Mouse (Mus musculus) midbrain, embryonic 16.5 days (tissue): ENCODE results near the gene Far1. TPM values are rescaled to one million over a fixed set of nuclear protein-coding genes. Genes with fewer than 3 reads are reported as not detected.

Experiments
- ATAC-seq: fragments of 200-750 bp; cut with Nextera tagmentation; 2 replicates; pipeline ENCODE4 v1.8.0; 2017; ENCODE audit warnings: moderate TSS enrichment
- H3K27ac ChIP-seq: fragments of 300-500 bp; sonication (generic); 2 replicates; pipeline ENCODE4 v1.5.1; 2014; ENCODE audit warnings: mild to moderate bottlenecking, low read length, mixed read lengths
- H3K27me3 ChIP-seq: fragments of 300-500 bp; sonication (generic); 2 replicates; pipeline ENCODE4 v1.6.1; 2014; ENCODE audit warnings: low read depth, low read length, mixed read lengths; ENCODE audit not compliant: control insufficient read depth, insufficient read depth
- H3K36me3 ChIP-seq: fragments of 300-500 bp; sonication (generic); 2 replicates; pipeline ENCODE4 v1.6.1; 2014; ENCODE audit warnings: mild to moderate bottlenecking, low read length, moderate library complexity, mixed read lengths; ENCODE audit not compliant: control insufficient read depth, insufficient read depth
- H3K4me1 ChIP-seq: fragments of 300-500 bp; sonication (generic); 2 replicates; pipeline ENCODE4 v1.6.1; 2014; ENCODE audit warnings: mild to moderate bottlenecking, low read length, mixed read lengths; ENCODE audit not compliant: control insufficient read depth, insufficient read depth
- H3K4me2 ChIP-seq: fragments of 300-500 bp; sonication (generic); 2 replicates; pipeline ENCODE4 v1.6.1; 2014; ENCODE audit warnings: mild to moderate bottlenecking, low read length, mixed read lengths
- H3K4me3 ChIP-seq: fragments of 300-500 bp; sonication (generic); 2 replicates; pipeline ENCODE4 v1.5.1; 2014; ENCODE audit warnings: low read depth, mild to moderate bottlenecking, low read length, moderate library complexity, mixed read lengths
- H3K9ac ChIP-seq: fragments of 300-500 bp; sonication (generic); 2 replicates; pipeline ENCODE4 v1.6.1; 2014; ENCODE audit warnings: low read depth, low read length, mixed read lengths
- H3K9me3 ChIP-seq: fragments of 300-500 bp; sonication (generic); replicated peaks from 2 replicates; pipeline ENCODE4 v1.6.1; 2014; ENCODE audit warnings: mild to moderate bottlenecking, low read length, mixed read lengths; ENCODE audit not compliant: control insufficient read depth, poor library complexity, severe bottlenecking
- WGBS: fragments of 180-500 bp; shearing (Covaris S2); extraction: QIAGEN DNeasy Blood & Tissue Kit; methylation state at CpG from one replicate; pipeline ENCODE4 v1.1.7; 2014; 5-methylcytosine and 5-hydroxymethylcytosine counted together
- polyA plus RNA-seq: library from polyadenylated mRNA; unstranded; fragments of >200 nt; fragmentation: Nextera tagmentation; extraction: Ambion mirVana; gene quantifications from 2 replicates; pipeline ENCODE4 v1.2.1, GENCODE M21; 2015

Gene Far1
- polyA plus RNA-seq, 1 experiment from 2014 or later, result 64.6 TPM

- Histone ChIP-seq H3K27me3 (no peaks in the 10 kb centered on the region), H3K4me1 (no peaks in the 10 kb centered on the region), H3K9me3 (no peaks in the 10 kb centered on the region), H3K4me2 (no peak overlapping the region), H3K4me3 (no peak overlapping the region), H3K9ac (no peak overlapping the region), H3K36me3 (no peaks in the 10 kb centered on the region), H3K27ac (no peak overlapping the region)
- no peak for ATAC-seq
- WGBS, result 83% methylated on average over 4 of the region's 4 CpGs
Observed at GRCm38 (mm10) chr7:113505516-113506045, 8.1 kb upstream of the Far1 start.

GRCm38 (mm10) chr7:113507846-113508245, 5.8 kb upstream of the Far1 start:
- ATAC-seq, result no peak
- Histone ChIP-seq H3K36me3 (no peaks in the 10 kb centered on the region), H3K9me3 (no peaks in the 10 kb centered on the region), H3K9ac (no peak overlapping the region), H3K4me3 (no peak overlapping the region), H3K27me3 (no peaks in the 10 kb centered on the region), H3K27ac (no peak overlapping the region), H3K4me2 (no peak overlapping the region), H3K4me1 (peaks cover 4% of the 10 kb centered on the region; the same call in 1 of the 2 replicates)
- 50% methylated on average over 3 of the region's 3 CpGs for WGBS

GRCm38 (mm10) chr7:113511396-113511795, 2.2 kb upstream of the Far1 start:
- ATAC-seq, result no peak
- 87% methylated on average over 3 of the region's 3 CpGs for WGBS

GRCm38 (mm10) chr7:113512527-113513285, 928 bp upstream of the Far1 start:
- H3K27ac ChIP-seq, result peak overlapping the region; percentile 79
- 19% methylated on average over 20 of the region's 20 CpGs for WGBS
- no peaks in the 10 kb centered on the region for H3K9me3 ChIP-seq
- H3K9ac ChIP-seq, result peak overlapping the region; percentile 81
- no peaks in the 10 kb centered on the region for H3K36me3 ChIP-seq
- H3K4me2 ChIP-seq, result peak overlapping the region; percentile 98
- peaks cover 23% of the 10 kb centered on the region for H3K4me1 ChIP-seq
- ATAC-seq, result no peak
- H3K4me3 ChIP-seq, result peak overlapping the region; percentile 64
- H3K27me3 ChIP-seq, result no peaks in the 10 kb centered on the region

More at GRCm38 (mm10) chr7:113511396-113511795, 2.2 kb upstream of the Far1 start:
- Histone ChIP-seq H3K9me3 (no peaks in the 10 kb centered on the region), H3K27ac (no peak overlapping the region), H3K36me3 (no peaks in the 10 kb centered on the region), H3K27me3 (no peaks in the 10 kb centered on the region), H3K4me2 (no peak overlapping the region), H3K9ac (no peak overlapping the region), H3K4me1 (peaks cover 23% of the 10 kb centered on the region), H3K4me3 (no peak overlapping the region)

GRCm38 (mm10) chr7:113513963-113514649, 472 bp downstream of the Far1 start:
- peaks cover 23% of the 10 kb centered on the region for H3K4me1 ChIP-seq
- peak overlapping the region; percentile 84 for H3K9ac ChIP-seq
- ATAC-seq, result peak; percentile 22
- no peaks in the 10 kb centered on the region for H3K27me3 ChIP-seq
- H3K9me3 ChIP-seq, result no peaks in the 10 kb centered on the region
- peak overlapping the region; percentile 78 for H3K4me2 ChIP-seq
- WGBS, result under 1% methylated on average over 45 of the region's 45 CpGs
- no peaks in the 10 kb centered on the region for H3K36me3 ChIP-seq
- H3K27ac ChIP-seq, result peak overlapping the region; percentile 79
- peak overlapping the region; percentile 64 for H3K4me3 ChIP-seq

- Histone ChIP-seq H3K4me3 (no peak overlapping the region), H3K4me1 (peaks cover 23% of the 10 kb centered on the region), H3K36me3 (no peaks in the 10 kb centered on the region), H3K9me3 (no peaks in the 10 kb centered on the region), H3K27ac (no peak overlapping the region), H3K27me3 (no peaks in the 10 kb centered on the region), H3K9ac (no peak overlapping the region), H3K4me2 (no peak overlapping the region; the same call in 1 of the 2 replicates)
- 83% methylated on average over 4 of the region's 4 CpGs for WGBS
- ATAC-seq, result no peak
Observed at GRCm38 (mm10) chr7:113515831-113516230, 2.2 kb downstream of the Far1 start.

- peaks cover 19% of the 10 kb centered on the region for H3K4me1 ChIP-seq
- 76% methylated on average over 3 of the region's 3 CpGs for WGBS
Observed at GRCm38 (mm10) chr7:113518419-113518818, 4.8 kb downstream of the Far1 start.

GRCm38 (mm10) chr7:113518961-113519360, 5.3 kb downstream of the Far1 start:
- Histone ChIP-seq H3K36me3 (no peaks in the 10 kb centered on the region), H3K9ac (no peak overlapping the region), H3K4me2 (no peak overlapping the region), H3K27me3 (no peaks in the 10 kb centered on the region), H3K9me3 (no peaks in the 10 kb centered on the region), H3K4me3 (no peak overlapping the region), H3K4me1 (peaks cover 19% of the 10 kb centered on the region), H3K27ac (no peak overlapping the region)
- no peak for ATAC-seq
- WGBS, result 92% methylated on average over 2 of the region's 2 CpGs

More at GRCm38 (mm10) chr7:113518419-113518818, 4.8 kb downstream of the Far1 start:
- ATAC-seq, result no peak
- H3K36me3 ChIP-seq, result no peaks in the 10 kb centered on the region
- no peak overlapping the region for H3K4me3 ChIP-seq
- no peak overlapping the region for H3K27ac ChIP-seq
- H3K9ac ChIP-seq, result no peak overlapping the region
- no peaks in the 10 kb centered on the region for H3K27me3 ChIP-seq
- H3K4me2 ChIP-seq, result no peak overlapping the region
- no peaks in the 10 kb centered on the region for H3K9me3 ChIP-seq

GRCm38 (mm10) chr7:113543158-113543557, 29.5 kb downstream of the Far1 start:
- Histone ChIP-seq H3K27me3 (no peaks in the 10 kb centered on the region), H3K9ac (no peak overlapping the region), H3K4me3 (no peak overlapping the region), H3K27ac (no peak overlapping the region), H3K9me3 (no peaks in the 10 kb centered on the region), H3K4me2 (no peak overlapping the region), H3K4me1 (no peaks in the 10 kb centered on the region), H3K36me3 (peaks cover 8% of the 10 kb centered on the region; the same call in 1 of the 2 replicates)
- 54% methylated on average over 1 of the region's 1 CpGs for WGBS
- no peak for ATAC-seq
